Mouse (Mus musculus): ENCODE results near the gene Rell1. TPM values are rescaled to one million over a fixed set of nuclear protein-coding genes. Genes with fewer than 3 reads are reported as not detected.

Rell1 gene
- polyA plus RNA-seq, 1 experiment from 2014 or later = 25.7 TPM

DNA sequence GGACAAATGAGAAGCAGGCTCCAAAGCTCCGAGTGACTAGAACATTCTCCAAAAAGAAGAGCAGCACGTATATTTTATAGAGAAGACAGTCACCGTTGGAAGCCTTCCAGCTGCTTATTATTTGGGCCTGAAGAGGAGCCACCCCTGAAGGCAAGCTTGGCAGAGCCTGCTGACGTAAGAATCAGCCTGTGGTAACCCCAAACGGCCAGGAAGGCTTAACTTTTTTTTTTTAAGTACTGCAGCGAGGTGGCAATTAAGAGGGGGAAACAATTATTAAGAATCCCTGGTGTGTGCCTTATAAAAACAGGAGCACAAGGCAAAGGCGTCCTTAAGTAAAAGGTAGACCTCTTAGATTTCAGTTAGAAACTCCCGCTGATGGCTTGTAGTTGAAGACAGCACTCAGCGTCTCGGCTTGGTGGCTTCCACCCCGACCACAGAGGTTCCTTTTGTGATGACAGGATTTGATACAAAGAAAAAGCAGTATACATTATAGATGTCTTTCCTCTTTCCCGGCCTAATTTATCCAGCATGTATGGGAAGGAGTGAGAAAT lies 1.0 kb downstream of the Rell1 start:
- Histone ChIP-seq H3K27me3 (no peaks in the 10 kb centered on the region), H3K4me2 (peak overlapping the region; percentile 68), H3K27ac (peak overlapping the region; percentile 77; the same call in 1 of the 2 replicates), H3K36me3 (no peaks in the 10 kb centered on the region), H3K9ac (peak overlapping the region; percentile 83), H3K4me3 (peak overlapping the region; percentile 73), H3K4me1 (peaks cover 29% of the 10 kb centered on the region), H3K9me3 (no peaks in the 10 kb centered on the region)
- WGBS = 2% methylated on average over 12 of the region's 12 CpGs
- no peak for ATAC-seq (ENCODE audit: insufficient number of reproducible peaks, insufficient read depth, low FRiP score, low TSS enrichment, low read depth)

DNA sequence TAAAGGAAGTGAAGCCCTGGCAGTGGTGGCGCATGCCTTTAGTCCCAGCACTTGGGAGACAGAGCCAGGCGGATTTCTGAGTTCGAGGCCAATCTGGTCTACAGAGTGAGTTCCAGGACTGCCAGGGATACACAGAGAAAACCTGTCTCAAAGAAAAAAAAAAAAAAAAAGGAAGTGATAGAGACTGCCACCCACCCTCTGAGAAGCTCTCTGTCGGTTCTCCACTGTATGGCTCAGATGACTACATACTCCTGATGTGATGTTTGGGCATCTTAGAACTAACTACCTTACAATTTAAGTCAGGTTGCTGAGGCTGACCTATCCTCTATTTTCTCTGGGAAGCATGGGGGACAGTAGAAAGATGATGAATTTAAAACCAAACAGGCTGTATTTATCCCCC lies 2.3 kb downstream of the Rell1 start:
- Histone ChIP-seq H3K4me3 (no peak overlapping the region), H3K36me3 (no peaks in the 10 kb centered on the region), H3K27ac (no peak overlapping the region), H3K9me3 (no peaks in the 10 kb centered on the region), H3K27me3 (no peaks in the 10 kb centered on the region), H3K9ac (no peak overlapping the region), H3K4me2 (no peak overlapping the region), H3K4me1 (peaks cover 29% of the 10 kb centered on the region)
- no peak for ATAC-seq (ENCODE audit: insufficient number of reproducible peaks, insufficient read depth, low FRiP score, low TSS enrichment, low read depth)
- WGBS = 74% methylated on average over 4 of the region's 4 CpGs

DNA sequence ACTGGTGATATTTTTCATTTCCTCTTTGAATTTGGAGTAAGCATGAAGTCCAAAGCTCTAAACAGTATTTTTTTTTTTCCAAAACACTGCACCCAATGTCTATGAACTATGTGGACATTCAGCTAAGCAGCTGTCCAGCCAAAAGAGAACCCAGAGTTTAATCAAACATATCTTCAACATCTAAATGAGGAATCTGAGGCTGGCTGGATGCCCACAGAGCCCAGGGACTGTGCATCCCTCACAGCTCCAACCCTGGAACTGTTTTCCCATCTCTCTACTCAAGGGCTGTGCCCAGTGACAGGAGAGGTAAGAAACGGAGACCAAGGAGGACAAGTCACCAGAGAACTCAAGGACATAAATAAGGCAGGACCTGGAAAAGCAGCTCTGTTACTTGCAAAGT lies 2.8 kb downstream of the Rell1 start:
- peaks cover 29% of the 10 kb centered on the region for H3K4me1 ChIP-seq
- no peaks in the 10 kb centered on the region for H3K9me3 ChIP-seq
- ATAC-seq (ENCODE audit: insufficient number of reproducible peaks, insufficient read depth, low FRiP score, low TSS enrichment, low read depth) = no peak
- no peak overlapping the region for H3K4me3 ChIP-seq
- H3K4me2 ChIP-seq = no peak overlapping the region
- no peaks in the 10 kb centered on the region for H3K36me3 ChIP-seq
- no peak overlapping the region for H3K9ac ChIP-seq
- no peaks in the 10 kb centered on the region for H3K27me3 ChIP-seq
- H3K27ac ChIP-seq = no peak overlapping the region
- WGBS = 78% methylated on average over 1 of the region's 1 CpGs

DNA sequence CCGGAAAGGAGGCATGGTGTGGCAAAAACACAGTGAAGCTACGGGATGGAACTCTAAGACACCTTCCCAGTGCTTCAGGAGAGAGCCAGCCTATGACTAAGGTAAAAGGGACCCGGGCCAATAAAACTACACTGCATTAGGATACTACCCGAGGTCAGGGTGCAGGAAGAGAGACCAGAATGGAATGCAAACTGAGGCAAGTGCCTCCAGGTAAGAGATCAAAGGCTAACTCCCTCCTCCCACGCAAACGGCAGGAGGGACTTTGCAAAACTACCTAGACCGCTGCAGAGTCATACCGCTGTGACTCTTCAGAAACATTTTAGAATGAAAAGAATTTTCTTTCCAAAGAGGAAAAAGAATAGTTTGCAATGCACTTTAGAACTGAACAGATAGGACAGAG lies 4.1 kb downstream of the Rell1 start:
- H3K4me2 ChIP-seq = no peak overlapping the region
- no peaks in the 10 kb centered on the region for H3K9me3 ChIP-seq
- H3K4me1 ChIP-seq = peaks cover 25% of the 10 kb centered on the region
- no peak for ATAC-seq (ENCODE audit: insufficient number of reproducible peaks, insufficient read depth, low FRiP score, low TSS enrichment, low read depth)
- 52% methylated on average over 8 of the region's 8 CpGs for WGBS
- H3K27ac ChIP-seq = no peak overlapping the region
- no peaks in the 10 kb centered on the region for H3K27me3 ChIP-seq
- no peak overlapping the region for H3K9ac ChIP-seq
- 0 out of 2 replicates have a peak, but pooled peaks cover 3% of the 10 kb centered on the region for H3K36me3 ChIP-seq
- H3K4me3 ChIP-seq = no peak overlapping the region

DNA sequence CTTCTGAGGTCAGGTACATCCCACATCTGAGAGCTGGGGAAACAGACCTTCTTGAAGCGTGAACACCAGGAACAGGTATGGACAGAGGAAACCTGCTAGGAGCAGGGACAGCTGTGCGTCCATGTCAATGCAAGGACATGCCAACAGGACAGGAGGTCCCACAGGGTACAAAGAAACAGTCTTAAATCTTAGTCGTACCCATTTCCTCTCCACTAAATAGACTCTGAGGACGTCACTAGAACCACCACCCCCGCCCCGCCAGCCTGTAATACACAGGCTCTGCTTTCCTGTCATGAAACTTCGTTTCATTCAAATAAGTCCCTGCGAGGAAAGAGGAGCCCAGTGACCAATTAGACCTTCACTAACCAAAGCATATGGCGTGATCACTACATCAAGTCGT lies 7.0 kb downstream of the Rell1 start:
- WGBS = 85% methylated on average over 10 of the region's 10 CpGs

DNA sequence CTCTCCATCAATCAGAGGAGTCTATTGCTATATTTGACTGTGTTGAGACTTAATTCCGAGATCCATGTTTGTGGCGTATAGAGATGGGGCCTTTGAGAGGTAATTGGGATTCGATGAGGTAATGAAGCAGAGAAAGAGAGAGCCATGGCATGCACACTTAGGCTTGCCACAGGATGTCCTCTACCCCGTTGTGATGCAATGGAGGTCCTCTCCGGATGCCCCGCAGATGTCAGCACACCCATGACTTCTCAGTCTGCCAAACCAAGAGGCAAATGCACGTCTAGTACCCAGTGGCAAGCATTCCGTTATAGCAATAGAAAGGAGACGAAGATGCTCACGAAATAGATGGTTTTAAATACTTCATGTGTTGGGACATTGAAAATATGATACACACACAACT lies 8.1 kb downstream of the Rell1 start:
- H3K4me3 ChIP-seq = no peak overlapping the region
- peaks cover 10% of the 10 kb centered on the region; the same call in 1 of the 2 replicates for H3K4me1 ChIP-seq
- H3K9me3 ChIP-seq = no peaks in the 10 kb centered on the region
- 90% methylated on average over 10 of the region's 10 CpGs for WGBS
- no peaks in the 10 kb centered on the region for H3K27me3 ChIP-seq
- no peak overlapping the region for H3K27ac ChIP-seq
- no peak overlapping the region for H3K9ac ChIP-seq
- ATAC-seq (ENCODE audit: insufficient number of reproducible peaks, insufficient read depth, low FRiP score, low TSS enrichment, low read depth) = no peak
- H3K4me2 ChIP-seq = no peak overlapping the region
- 0 out of 2 replicates have a peak, but pooled peaks cover 3% of the 10 kb centered on the region for H3K36me3 ChIP-seq

More for the DNA sequence above, 7.0 kb downstream of the Rell1 start:
- H3K4me2 ChIP-seq = no peak overlapping the region
- no peak overlapping the region for H3K27ac ChIP-seq
- 0 out of 2 replicates have a peak, but pooled peaks cover 3% of the 10 kb centered on the region for H3K36me3 ChIP-seq
- H3K27me3 ChIP-seq = no peaks in the 10 kb centered on the region
- no peak overlapping the region for H3K9ac ChIP-seq
- ATAC-seq (ENCODE audit: insufficient number of reproducible peaks, insufficient read depth, low FRiP score, low TSS enrichment, low read depth) = no peak
- peaks cover 16% of the 10 kb centered on the region for H3K4me1 ChIP-seq
- no peak overlapping the region for H3K4me3 ChIP-seq
- no peaks in the 10 kb centered on the region for H3K9me3 ChIP-seq

DNA sequence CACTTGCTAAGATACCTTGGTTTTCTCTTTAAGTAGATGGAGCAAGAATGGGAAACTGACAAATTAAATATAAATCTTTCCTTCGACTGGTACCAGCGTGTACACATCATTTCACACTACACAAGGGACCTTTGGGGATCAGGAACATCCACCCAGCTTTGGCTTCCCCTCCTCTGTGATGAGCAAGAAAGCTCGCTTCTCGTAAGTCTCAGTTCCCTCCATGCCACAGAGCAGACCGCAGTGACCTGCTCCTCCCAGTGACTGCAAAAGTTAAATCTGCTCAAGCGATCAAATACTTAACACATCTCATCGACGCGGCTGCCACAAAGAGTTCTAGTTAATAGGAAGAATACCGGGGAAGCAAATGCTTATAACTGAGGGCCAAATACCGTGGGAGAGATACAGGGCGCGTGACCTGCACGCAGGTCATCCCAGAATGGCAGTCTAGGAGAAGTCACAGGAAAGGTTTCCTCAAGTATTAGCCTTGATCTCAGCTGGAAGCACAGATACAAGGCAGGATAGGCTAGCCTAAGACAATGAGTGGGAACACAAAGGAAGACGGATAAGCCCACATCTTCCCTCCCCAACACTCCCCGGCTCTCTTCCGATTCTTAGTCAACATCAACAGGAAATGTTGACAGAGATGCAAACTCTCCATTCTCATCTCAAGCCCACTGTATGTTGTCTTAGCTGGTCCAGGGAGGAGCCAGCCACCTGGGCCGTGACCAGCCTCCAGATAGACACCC lies 9.6 kb downstream of the Rell1 start:
- Histone ChIP-seq H3K36me3 (0 out of 2 replicates have a peak, but pooled peaks cover 7% of the 10 kb centered on the region), H3K27ac (no peak overlapping the region), H3K4me1 (peaks cover 10% of the 10 kb centered on the region; the same call in 1 of the 2 replicates), H3K9me3 (no peaks in the 10 kb centered on the region), H3K27me3 (no peaks in the 10 kb centered on the region), H3K4me2 (no peak overlapping the region), H3K4me3 (no peak overlapping the region), H3K9ac (no peak overlapping the region)
- no peak for ATAC-seq (ENCODE audit: insufficient number of reproducible peaks, insufficient read depth, low FRiP score, low TSS enrichment, low read depth)
- 84% methylated on average over 18 of the region's 18 CpGs for WGBS

DNA sequence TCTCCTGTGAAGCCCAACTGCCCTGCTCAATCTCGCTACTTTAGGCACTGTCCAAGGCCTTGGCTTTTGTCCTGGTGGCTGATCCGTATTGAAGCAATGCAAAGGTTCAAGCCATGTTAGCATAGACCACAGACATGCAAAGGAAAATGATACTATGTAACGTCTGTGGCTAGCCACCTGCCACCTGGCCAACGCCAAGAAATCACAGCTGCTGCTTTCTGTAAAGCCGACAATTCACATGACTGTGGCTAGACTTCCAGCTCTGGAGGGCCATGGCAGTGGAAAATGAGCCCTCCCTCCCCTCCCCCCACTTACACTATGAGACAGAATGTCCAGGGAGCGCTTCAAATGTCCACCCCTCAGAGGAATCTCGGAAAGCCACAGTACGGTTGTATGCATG lies 11.1 kb downstream of the Rell1 start:
- no peak for ATAC-seq (ENCODE audit: insufficient number of reproducible peaks, insufficient read depth, low FRiP score, low TSS enrichment, low read depth)
- no peak overlapping the region for H3K9ac ChIP-seq
- H3K4me2 ChIP-seq = no peak overlapping the region
- H3K36me3 ChIP-seq = 0 out of 2 replicates have a peak, but pooled peaks cover 7% of the 10 kb centered on the region
- WGBS = 63% methylated on average over 8 of the region's 8 CpGs
- no peak overlapping the region for H3K27ac ChIP-seq
- H3K27me3 ChIP-seq = no peaks in the 10 kb centered on the region
- no peaks in the 10 kb centered on the region for H3K9me3 ChIP-seq
- H3K4me3 ChIP-seq = no peak overlapping the region
- peaks cover 10% of the 10 kb centered on the region; the same call in 1 of the 2 replicates for H3K4me1 ChIP-seq

DNA sequence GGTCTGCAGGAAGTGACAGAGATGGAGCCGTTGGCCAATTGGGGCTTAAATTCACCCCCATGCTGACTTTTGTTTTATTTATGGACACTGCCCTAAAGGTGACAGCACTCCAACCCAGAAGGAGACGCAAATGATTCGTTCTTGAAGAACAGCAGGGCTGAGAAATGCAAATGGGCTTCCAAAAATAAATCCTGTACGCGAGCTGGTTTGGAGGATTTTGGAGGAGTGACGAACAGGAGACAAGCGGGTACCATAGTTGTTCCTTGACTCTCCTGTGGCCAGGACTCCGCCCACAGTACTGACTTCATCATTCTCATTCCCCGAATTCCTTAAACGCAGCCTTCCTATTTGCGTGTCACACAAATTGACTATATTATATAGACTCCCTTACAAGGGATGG lies 12.3 kb downstream of the Rell1 start:
- H3K9ac ChIP-seq = no peak overlapping the region
- H3K9me3 ChIP-seq = no peaks in the 10 kb centered on the region
- H3K4me1 ChIP-seq = peaks cover 21% of the 10 kb centered on the region; the same call in 1 of the 2 replicates
- 90% methylated on average over 11 of the region's 11 CpGs for WGBS
- H3K27me3 ChIP-seq = no peaks in the 10 kb centered on the region
- H3K4me2 ChIP-seq = no peak overlapping the region
- no peak overlapping the region for H3K4me3 ChIP-seq
- 0 out of 2 replicates have a peak, but pooled peaks cover 7% of the 10 kb centered on the region for H3K36me3 ChIP-seq
- ATAC-seq (ENCODE audit: insufficient number of reproducible peaks, insufficient read depth, low FRiP score, low TSS enrichment, low read depth) = no peak
- H3K27ac ChIP-seq = no peak overlapping the region

DNA sequence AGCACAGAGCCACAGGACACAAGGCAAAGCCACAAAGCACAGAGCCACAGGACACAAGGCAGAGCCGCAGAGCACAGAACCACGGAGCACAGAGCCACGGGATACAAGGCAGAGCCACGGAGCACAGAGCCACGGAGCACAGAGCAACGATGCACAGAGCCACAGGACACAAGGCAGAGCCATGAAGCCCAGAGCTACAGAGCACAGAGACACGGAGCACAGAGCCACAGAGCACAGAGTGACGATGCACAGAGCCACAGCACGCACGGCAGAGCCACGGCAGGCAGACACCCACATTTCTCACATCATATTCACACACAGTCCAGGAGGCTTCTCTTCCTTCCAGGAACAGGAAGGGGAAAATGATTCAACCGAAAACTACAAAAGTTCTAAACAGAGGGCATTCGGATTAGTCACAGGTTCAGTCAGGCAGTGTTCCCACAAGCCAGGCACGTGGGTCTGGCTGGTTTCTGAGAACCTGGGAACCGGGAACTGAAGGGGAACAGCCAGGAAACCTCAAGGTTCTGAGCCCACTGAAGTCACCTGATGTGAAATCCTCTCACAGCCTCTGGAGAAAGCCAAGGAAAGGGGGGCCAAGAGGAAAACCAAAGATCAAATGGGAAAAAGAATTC lies 15.2 kb downstream of the Rell1 start:
- no peak for ATAC-seq (ENCODE audit: insufficient number of reproducible peaks, insufficient read depth, low FRiP score, low TSS enrichment, low read depth)
- no peaks in the 10 kb centered on the region for H3K9me3 ChIP-seq
- peaks cover 23% of the 10 kb centered on the region; the same call in 1 of the 2 replicates for H3K4me1 ChIP-seq
- no peak overlapping the region for H3K4me3 ChIP-seq
- no peaks in the 10 kb centered on the region for H3K27me3 ChIP-seq
- no peak overlapping the region for H3K27ac ChIP-seq
- WGBS = 88% methylated on average over 15 of the region's 15 CpGs
- no peak overlapping the region for H3K4me2 ChIP-seq
- H3K9ac ChIP-seq = no peak overlapping the region
- H3K36me3 ChIP-seq = 0 out of 2 replicates have a peak, but pooled peaks cover 4% of the 10 kb centered on the region

DNA sequence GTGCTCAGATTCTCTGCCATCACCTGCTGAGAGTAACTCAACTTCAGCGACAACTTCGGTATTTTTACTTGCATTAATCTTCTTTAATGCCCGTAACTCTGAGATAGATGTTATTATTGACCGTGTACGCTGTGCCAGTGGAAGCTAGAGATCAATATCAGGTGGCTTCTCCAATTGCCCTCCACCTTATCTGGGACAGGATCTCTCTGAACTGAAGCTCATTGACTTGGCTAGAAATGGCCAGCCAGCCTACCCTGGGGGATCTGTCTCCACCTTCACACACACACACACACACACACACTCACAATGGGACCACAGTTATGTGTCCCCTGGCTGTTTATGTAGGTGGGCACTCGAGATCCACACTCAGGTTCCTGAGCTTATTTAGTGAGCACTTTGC lies 16.7 kb downstream of the Rell1 start:
- no peaks in the 10 kb centered on the region for H3K9me3 ChIP-seq
- no peak overlapping the region for H3K4me2 ChIP-seq
- WGBS = 73% methylated on average over 6 of the region's 6 CpGs
- no peaks in the 10 kb centered on the region for H3K27me3 ChIP-seq
- 0 out of 2 replicates have a peak, but pooled peaks cover 4% of the 10 kb centered on the region for H3K36me3 ChIP-seq
- H3K4me3 ChIP-seq = no peak overlapping the region
- peaks cover 21% of the 10 kb centered on the region; the same call in 1 of the 2 replicates for H3K4me1 ChIP-seq
- 0 out of 2 replicates have a peak overlapping the region, but pooled peaks have one; percentile 22 for H3K27ac ChIP-seq
- ATAC-seq (ENCODE audit: insufficient number of reproducible peaks, insufficient read depth, low FRiP score, low TSS enrichment, low read depth) = no peak
- no peak overlapping the region for H3K9ac ChIP-seq

Data from embryonic facial prominence, embryonic 13.5 days (tissue).